Mouse (Mus musculus) embryonic facial prominence, embryonic 14.5 days (tissue): ENCODE results near the gene Cd2ap. TPM values are rescaled to one million over a fixed set of nuclear protein-coding genes. Genes with fewer than 3 reads are reported as not detected.

ENCODE experiments used
- ATAC-seq: fragments of 200-750 bp; cut with Nextera tagmentation; 2 replicates; pipeline ENCODE4 v1.8.0; 2017; ENCODE audit warnings: low read depth, moderate number of reproducible peaks, moderate TSS enrichment
- DNase-seq: peaks from one replicate; pipeline ENCODE4 v3.0.0-alpha.2; 2015; ENCODE audit warnings: low spot score
- H3K27ac ChIP-seq: fragments of 300-500 bp; sonication (generic); replicated peaks from 2 replicates; pipeline ENCODE4 v1.5.1; 2014; ENCODE audit warnings: low read depth, mild to moderate bottlenecking, low read length, moderate library complexity
- H3K27me3 ChIP-seq: fragments of 300-500 bp; sonication (generic); replicated peaks from 2 replicates; pipeline ENCODE4 v1.6.1; 2014; ENCODE audit warnings: low read length; ENCODE audit not compliant: control insufficient read depth, insufficient read depth
- H3K36me3 ChIP-seq: fragments of 300-500 bp; sonication (generic); 2 replicates; pipeline ENCODE4 v1.6.1; 2014; ENCODE audit warnings: low read length, mixed read lengths; ENCODE audit not compliant: control insufficient read depth, insufficient read depth
- H3K4me1 ChIP-seq: fragments of 300-500 bp; sonication (generic); 2 replicates; pipeline ENCODE4 v1.6.1; 2014; ENCODE audit warnings: antibody characterized with exemption, low read length; ENCODE audit not compliant: control insufficient read depth, insufficient read depth
- H3K4me2 ChIP-seq: fragments of 300-500 bp; sonication (generic); 2 replicates; pipeline ENCODE4 v1.6.1; 2014; ENCODE audit warnings: low read depth, mild to moderate bottlenecking, low read length, moderate library complexity, mixed read lengths
- H3K4me3 ChIP-seq: fragments of 300-500 bp; sonication (generic); 2 replicates; pipeline ENCODE4 v1.5.1; 2014; ENCODE audit warnings: low read depth, mild to moderate bottlenecking, low read length
- H3K9ac ChIP-seq: fragments of 300-500 bp; sonication (generic); 2 replicates; pipeline ENCODE4 v1.6.1; 2014; ENCODE audit warnings: low read depth, mild to moderate bottlenecking, low read length, moderate library complexity, mixed read lengths
- H3K9me3 ChIP-seq: fragments of 300-500 bp; sonication (generic); 2 replicates; pipeline ENCODE4 v1.6.1; 2016; ENCODE audit warnings: low read length; ENCODE audit not compliant: control insufficient read depth
- WGBS: fragments of 180-500 bp; shearing (Covaris S2); extraction: QIAGEN DNeasy Blood & Tissue Kit; methylation state at CpG from one replicate; pipeline ENCODE4 v1.1.7; 2014; 5-methylcytosine and 5-hydroxymethylcytosine counted together
- polyA plus RNA-seq: library from polyadenylated mRNA; unstranded; fragments of >200 nt; fragmentation: Nextera tagmentation; extraction: Ambion mirVana; gene quantifications from 2 replicates; pipeline ENCODE4 v1.2.1, GENCODE M21; 2014

Cd2ap gene
- polyA plus RNA-seq, 1 experiment from 2014 or later: 24.9 TPM

GRCm38 (mm10) chr17:42753791-42754190, 122.7 kb downstream of the Cd2ap start:
- ATAC-seq (no peak), DNase-seq (no peak)
- no peak overlapping the region for H3K4me2 ChIP-seq
- no peak overlapping the region for H3K27ac ChIP-seq
- H3K4me1 ChIP-seq: no peaks in the 10 kb centered on the region
- H3K27me3 ChIP-seq: no peaks in the 10 kb centered on the region
- H3K9me3 ChIP-seq: no peaks in the 10 kb centered on the region
- H3K9ac ChIP-seq: no peak overlapping the region
- 45% methylated on average over 2 of the region's 2 CpGs for WGBS
- no peaks in the 10 kb centered on the region for H3K36me3 ChIP-seq
- no peak overlapping the region for H3K4me3 ChIP-seq

GRCm38 (mm10) chr17:42752173-42752572, 124.3 kb downstream of the Cd2ap start:
- Histone ChIP-seq H3K9me3 (no peaks in the 10 kb centered on the region), H3K4me1 (no peaks in the 10 kb centered on the region), H3K27ac (no peak overlapping the region), H3K4me2 (no peak overlapping the region), H3K4me3 (no peak overlapping the region), H3K27me3 (no peaks in the 10 kb centered on the region), H3K36me3 (no peaks in the 10 kb centered on the region), H3K9ac (no peak overlapping the region)
- 83% methylated on average over 2 of the region's 2 CpGs for WGBS
- DNase-seq (no peak), ATAC-seq (no peak)

- WGBS: 81% methylated on average over 6 of the region's 6 CpGs
- H3K27ac ChIP-seq: no peak overlapping the region
Measured at GRCm38 (mm10) chr17:42745657-42746420, 130.6 kb downstream of the Cd2ap start.

More at GRCm38 (mm10) chr17:42745657-42746420, 130.6 kb downstream of the Cd2ap start:
- Histone ChIP-seq H3K9me3 (no peaks in the 10 kb centered on the region), H3K9ac (no peak overlapping the region), H3K4me3 (no peak overlapping the region), H3K4me2 (no peak overlapping the region), H3K36me3 (no peaks in the 10 kb centered on the region), H3K4me1 (no peaks in the 10 kb centered on the region), H3K27me3 (no peaks in the 10 kb centered on the region)
- no peak for ATAC-seq
- peak; percentile 11 for DNase-seq

Other genes with a start within 250 kb of the Cd2ap start
- 1.5 and 1.9 TPM in 2 replicates for gene Adgrf4, start 184.4 kb downstream of the Cd2ap start, polyA plus RNA-seq
- gene Adgrf2, start 134.5 kb downstream of the Cd2ap start, polyA plus RNA-seq: 0.50 and 0.85 TPM in 2 replicates
- 26.0 and 29.3 TPM in 2 replicates for gene Tnfrsf21, start 139.9 kb upstream of the Cd2ap start, polyA plus RNA-seq